Mouse (Mus musculus): Measurements from ENCODE around the gene Vcp.

GRCm38 (mm10) chr4:42941396-42941795, 58.9 kb downstream of the Vcp start:
- TF ChIP-seq POLR2A (IDR thresholded peaks at IDR 0.05; ENCODE audit: control insufficient read depth, low read depth, low read length), result no peak
- TF ChIP-seq CTCF (IDR thresholded peaks at IDR 0.05; ENCODE audit: control insufficient read depth, insufficient read depth, insufficient replicate concordance, low read depth, low read length), result no peak
